Mouse (Mus musculus): ENCODE measurements around the gene Zfp592.

- TF ChIP-seq CTCF (IDR thresholded peaks at IDR 0.05; ENCODE audit: low read depth) (no peak), EP300 (IDR thresholded peaks at IDR 0.05; ENCODE audit: low read depth) (no peak)
Observed at GRCm38 (mm10) chr7:81059388-81059787, 65.9 kb downstream of the Zfp592 start.
